Mouse (Mus musculus) stomach, postnatal 0 days (tissue): ENCODE results near the gene Pirb.

Experiments
- CTCF ChIP-seq: IDR thresholded peaks from 2 replicates; pipeline ENCODE4 v1.5.1; 2016; ENCODE audit warnings: antibody characterized with exemption, low read depth, mild to moderate bottlenecking, moderate library complexity
- EP300 ChIP-seq: optimal IDR thresholded peaks from 2 replicates; pipeline ENCODE3; 2016; ENCODE audit warnings: antibody characterized with exemption

GRCm38 (mm10) chr7:3685400-3686187 lies 34.6 kb downstream of the Pirb start:
- TF ChIP-seq CTCF = no peak
- TF ChIP-seq EP300 = no peak
